Mouse (Mus musculus) spleen, adult 2 months (tissue): Measurements from ENCODE around the gene Tars2. TPM values are rescaled to one million over a fixed set of nuclear protein-coding genes. Genes with fewer than 3 reads are reported as not detected.
"Not testable (repeated sequence)": the region's sequence is repeated elsewhere in the genome, so short reads cannot be mapped to it uniquely, and the experiment has no call there.

ENCODE experiments used
- DNase-seq, 2 experiments: peaks; one replicate each; pipeline versions ENCODE4 v3.0.0 to v3.0.0-alpha.2; 2012 to 2021; ENCODE audit warnings: low spot score in 2 of 2, low read depth in 1 of 2
- H3K27ac ChIP-seq: fragments of 200-500 bp; 2 replicates; pipeline ENCODE4 v1.5.1; 2012; ENCODE audit warnings: low read length, inconsistent platforms; ENCODE audit not compliant: insufficient read depth
- H3K27me3 ChIP-seq: fragments of 200-500 bp; 2 replicates; pipeline ENCODE4 v1.6.1; 2012; ENCODE audit warnings: mild to moderate bottlenecking, moderate library complexity, low read length, inconsistent platforms; ENCODE audit not compliant: control insufficient read depth, insufficient read depth
- H3K36me3 ChIP-seq: fragments of 200-500 bp; 2 replicates; pipeline ENCODE4 v1.6.1; 2012; ENCODE audit warnings: mild to moderate bottlenecking, low read length, inconsistent platforms; ENCODE audit not compliant: control insufficient read depth, insufficient read depth
- H3K4me1 ChIP-seq: fragments of 200-500 bp; 2 replicates; pipeline ENCODE4 v1.6.1; 2011; ENCODE audit warnings: inconsistent platforms; ENCODE audit not compliant: control insufficient read depth, insufficient read depth, insufficient read length
- H3K4me3 ChIP-seq: fragments of 200-500 bp; 2 replicates; pipeline ENCODE4 v1.5.1; 2011; ENCODE audit warnings: mild to moderate bottlenecking, inconsistent platforms; ENCODE audit not compliant: insufficient read depth, insufficient read length; ENCODE audit errors: extremely low read depth
- CTCF ChIP-seq: fragments of 200-500 bp; IDR thresholded peaks from 2 replicates; pipeline ENCODE4 v1.5.1; 2011; ENCODE audit warnings: mild to moderate bottlenecking, inconsistent platforms; ENCODE audit not compliant: insufficient read depth, insufficient read length, insufficient replicate concordance; ENCODE audit errors: extremely low read depth
- POLR2A ChIP-seq: fragments of 200-500 bp; IDR thresholded peaks from 2 replicates; pipeline ENCODE4 v1.6.1; 2011; ENCODE audit warnings: low read depth, low read length, inconsistent platforms
- WGBS: fragments of 180-500 bp; shearing (Covaris S2); methylation state at CpG from one replicate; pipeline ENCODE4 v1.1.7; 2018; 5-methylcytosine and 5-hydroxymethylcytosine counted together
- polyA plus RNA-seq: library from polyadenylated mRNA; depleted of rRNA; stranded (reverse); fragments of >200 nt; gene quantifications from 2 replicates; pipeline ENCODE4 v1.2.3, GENCODE M21; 2012; rRNA removed

Gene Tars2
- 29.5 and 29.7 TPM in 2 replicates for polyA plus RNA-seq

DNA sequence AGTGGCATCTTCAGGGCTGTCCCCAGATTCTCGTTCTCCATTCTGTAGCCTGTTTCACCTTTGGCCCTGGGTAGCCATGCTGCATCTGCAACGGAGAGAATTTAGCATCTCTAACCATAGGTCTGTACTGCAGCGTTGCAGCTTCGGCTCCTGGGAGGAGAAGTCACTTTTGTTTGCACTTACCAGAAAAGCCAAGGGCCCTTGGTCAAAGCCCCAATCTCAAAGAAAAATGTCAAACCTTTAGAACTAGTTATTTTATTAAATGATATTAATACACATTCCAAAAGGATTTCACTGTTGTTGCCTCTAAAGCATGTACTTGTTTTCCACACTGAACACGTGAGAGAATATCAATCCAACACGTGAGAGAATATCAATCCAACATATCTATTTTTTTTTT is at the start of gene Tars2:
Tars2 (minus strand) TSS at position 101 of the 400 bp plus-strand sequence.
- Histone ChIP-seq H3K27ac (no peak within 1 kb of the TSS), H3K4me1 (peaks cover 5% of the 10 kb centered on the region), H3K27me3 (no peaks in the 10 kb centered on the region), H3K36me3 (peaks cover 17% of the 10 kb centered on the region), H3K4me3 (no peak within 1 kb of the TSS)
- 92% methylated on average over 6 of the region's 6 CpGs for WGBS
- no peak for TF ChIP-seq CTCF
- no peak for TF ChIP-seq POLR2A
- DNase-seq, result no peak

DNA sequence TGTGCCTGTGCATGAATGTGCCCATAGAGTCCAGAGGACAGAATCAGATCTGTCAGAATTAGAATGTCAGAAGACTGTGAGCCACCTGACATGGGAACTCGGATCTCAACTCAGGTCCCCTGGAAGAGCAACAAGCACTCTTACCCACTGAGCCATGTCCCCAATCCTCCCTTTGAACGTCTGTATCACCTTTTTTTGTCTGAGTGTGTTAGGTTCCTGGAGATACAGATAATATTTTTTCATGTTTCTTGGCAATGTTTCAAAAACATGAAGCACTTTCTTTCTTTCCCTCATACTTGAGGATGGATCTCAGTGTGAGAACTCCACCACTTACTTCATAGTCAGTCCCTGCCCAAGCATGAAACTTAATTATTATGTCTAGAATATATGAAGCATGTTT is 48.4 kb upstream of the Tars2 start:
- no peaks in the 10 kb centered on the region for H3K4me1 ChIP-seq
- TF ChIP-seq CTCF (no peak), POLR2A (no peak)
- DNase-seq, result no peak
- no peak overlapping the region for H3K4me3 ChIP-seq
- H3K27ac ChIP-seq, result no peak overlapping the region
- H3K27me3 ChIP-seq, result no peaks in the 10 kb centered on the region
- H3K36me3 ChIP-seq, result 0 out of 2 replicates have a peak, but pooled peaks cover 3% of the 10 kb centered on the region
- 54% methylated on average over 2 of the region's 2 CpGs for WGBS

DNA sequence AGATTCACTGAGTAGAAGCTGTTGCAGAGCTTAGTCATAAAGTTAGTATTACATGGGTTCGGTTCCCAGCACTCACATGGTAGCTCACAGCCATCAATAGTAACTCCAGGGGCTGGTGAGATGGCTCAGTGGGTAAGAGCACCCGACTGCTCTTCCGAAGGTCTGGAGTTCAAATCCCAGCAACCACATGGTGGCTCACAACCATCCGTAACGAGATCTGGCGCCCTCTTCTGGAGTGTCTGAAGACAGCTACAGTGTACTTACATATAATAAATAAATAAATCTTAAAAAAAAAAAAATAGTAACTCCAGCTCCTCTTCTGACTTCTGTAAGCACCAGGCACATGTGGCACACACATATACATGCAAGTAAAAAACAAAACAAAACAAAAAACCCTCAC is 47.6 kb upstream of the Tars2 start:
- not testable (repeated sequence) for H3K27ac ChIP-seq, H3K36me3 ChIP-seq, H3K27me3 ChIP-seq, H3K4me1 ChIP-seq, H3K4me3 ChIP-seq, DNase-seq
- WGBS, result 84% methylated on average over 6 of the region's 6 CpGs

DNA sequence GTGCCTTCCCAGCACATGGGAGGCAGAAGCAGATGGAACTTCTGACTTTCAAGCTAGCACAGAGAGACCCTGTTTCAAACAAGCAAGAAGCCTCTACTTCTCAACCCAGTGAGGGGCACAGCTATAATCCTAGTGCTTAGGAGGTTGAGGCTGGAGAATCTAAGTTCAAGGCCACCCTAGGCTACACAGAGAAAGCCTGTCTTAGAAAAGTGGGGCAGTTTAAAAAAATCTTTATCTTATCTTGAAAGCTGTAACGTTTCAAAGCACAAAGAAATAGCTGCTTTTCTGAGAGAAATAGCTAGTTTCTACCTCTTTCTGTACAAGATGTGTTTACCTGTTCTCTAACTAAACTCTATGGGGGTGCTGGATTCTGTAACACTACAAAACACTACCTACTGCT is 46.7 kb upstream of the Tars2 start:
- no peak for DNase-seq
- H3K36me3 ChIP-seq, result 0 out of 2 replicates have a peak, but pooled peaks cover 3% of the 10 kb centered on the region
- no peaks in the 10 kb centered on the region for H3K27me3 ChIP-seq
- WGBS, result 65% methylated on average over 1 of the region's 1 CpGs
- H3K4me1 ChIP-seq, result no peaks in the 10 kb centered on the region
- TF ChIP-seq POLR2A (no peak), CTCF (no peak)
- H3K4me3 ChIP-seq, result no peak overlapping the region
- no peak overlapping the region for H3K27ac ChIP-seq

DNA sequence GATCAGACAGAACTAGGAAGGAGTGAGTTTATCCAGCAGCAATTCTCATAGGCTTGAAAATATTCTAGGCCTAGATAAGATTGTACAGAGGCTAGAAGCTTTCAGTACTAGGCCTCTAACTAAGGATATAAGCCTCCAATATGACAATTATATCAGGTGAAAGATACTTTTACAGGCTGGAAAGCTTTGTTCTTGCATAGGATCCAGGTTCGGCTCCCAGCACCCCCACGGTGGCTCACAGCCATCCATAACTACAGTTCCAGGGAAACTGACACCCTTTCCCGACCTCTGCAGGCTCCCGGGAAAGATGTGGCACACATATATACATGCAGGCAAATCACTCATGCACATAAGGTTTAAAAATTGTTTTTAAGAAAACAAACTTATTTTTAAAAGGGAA is 43.8 kb upstream of the Tars2 start:
- 95% methylated on average over 4 of the region's 4 CpGs for WGBS
- TF ChIP-seq CTCF, result no peak
- no peak for TF ChIP-seq POLR2A
- no peak for DNase-seq
- Histone ChIP-seq H3K27me3 (no peaks in the 10 kb centered on the region), H3K4me3 (no peak overlapping the region), H3K4me1 (no peaks in the 10 kb centered on the region), H3K27ac (no peak overlapping the region), H3K36me3 (peaks cover 5% of the 10 kb centered on the region; the same call in 1 of the 2 replicates)

DNA sequence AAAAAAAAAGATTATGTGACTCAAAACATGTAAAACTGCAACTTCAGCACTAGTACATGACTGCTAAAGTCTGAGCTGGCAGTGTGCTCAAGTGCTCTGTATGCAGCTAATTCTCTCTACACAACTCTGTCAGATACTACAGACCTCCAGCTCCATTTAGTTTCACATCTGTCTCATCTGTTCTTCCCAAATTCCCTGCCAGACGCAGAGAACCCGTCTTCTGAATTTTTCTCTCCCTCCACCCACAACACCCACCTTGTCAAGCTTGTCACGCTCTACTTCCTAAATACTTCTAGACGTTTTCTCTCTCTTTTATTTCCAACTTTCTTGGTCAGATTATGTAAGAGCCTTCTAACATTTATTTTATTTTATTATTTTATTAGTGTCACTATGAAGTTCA is 38.8 kb upstream of the Tars2 start:
- H3K27me3 ChIP-seq, result no peaks in the 10 kb centered on the region
- peaks cover 2% of the 10 kb centered on the region; the same call in 1 of the 2 replicates for H3K36me3 ChIP-seq
- no peak for DNase-seq
- no peak overlapping the region for H3K27ac ChIP-seq
- peaks cover 2% of the 10 kb centered on the region; the same call in 1 of the 2 replicates for H3K4me1 ChIP-seq
- 77% methylated on average over 4 of the region's 4 CpGs for WGBS
- TF ChIP-seq CTCF (no peak), POLR2A (no peak)
- H3K4me3 ChIP-seq, result no peak overlapping the region

DNA sequence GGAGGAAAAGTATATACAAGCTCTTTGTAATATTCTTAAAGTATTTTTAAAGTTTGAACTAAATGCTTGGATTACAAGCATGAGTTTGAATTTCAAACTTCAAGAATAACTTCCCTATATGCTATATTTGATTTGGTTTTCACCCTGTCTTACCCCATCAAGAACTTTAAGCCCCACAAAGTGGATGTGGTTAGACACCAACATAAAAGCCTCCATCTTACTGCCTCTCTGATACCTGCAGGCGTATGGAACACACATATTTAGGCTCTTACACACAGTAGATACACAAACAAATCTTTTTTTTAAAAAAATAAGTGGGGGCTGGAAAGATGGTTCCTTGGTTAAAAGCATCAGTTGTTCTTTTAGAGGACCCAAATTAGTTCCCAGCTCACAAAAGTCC is 34.3 kb upstream of the Tars2 start:
- DNase-seq, result no peak
- peaks cover under 1% of the 10 kb centered on the region; the same call in 1 of the 2 replicates for H3K36me3 ChIP-seq
- no peaks in the 10 kb centered on the region for H3K27me3 ChIP-seq
- WGBS, result 55% methylated on average over 1 of the region's 1 CpGs
- no peak overlapping the region for H3K27ac ChIP-seq
- peaks cover 2% of the 10 kb centered on the region; the same call in 1 of the 2 replicates for H3K4me1 ChIP-seq
- H3K4me3 ChIP-seq, result no peak overlapping the region
- TF ChIP-seq POLR2A (no peak), CTCF (no peak)
